Mouse (Mus musculus) gastrocnemius, adult 8-10 months (tissue): ENCODE results near the gene Fut1. TPM values are rescaled to one million over a fixed set of nuclear protein-coding genes. Genes with fewer than 3 reads are reported as not detected.

Experiments used
- DNase-seq, 2 experiments: peaks; one replicate each; pipeline ENCODE4 v3.0.0; 2022; ENCODE audit warnings: low spot score in 2 of 2
- total RNA-seq, 4 experiments: library from RNA; stranded (reverse); gene quantifications; 2 replicates each; pipeline ENCODE4 v1.2.4; 2022

Fut1 gene
- total RNA-seq, 4 experiments from 2014 or later: not detected

DNA sequence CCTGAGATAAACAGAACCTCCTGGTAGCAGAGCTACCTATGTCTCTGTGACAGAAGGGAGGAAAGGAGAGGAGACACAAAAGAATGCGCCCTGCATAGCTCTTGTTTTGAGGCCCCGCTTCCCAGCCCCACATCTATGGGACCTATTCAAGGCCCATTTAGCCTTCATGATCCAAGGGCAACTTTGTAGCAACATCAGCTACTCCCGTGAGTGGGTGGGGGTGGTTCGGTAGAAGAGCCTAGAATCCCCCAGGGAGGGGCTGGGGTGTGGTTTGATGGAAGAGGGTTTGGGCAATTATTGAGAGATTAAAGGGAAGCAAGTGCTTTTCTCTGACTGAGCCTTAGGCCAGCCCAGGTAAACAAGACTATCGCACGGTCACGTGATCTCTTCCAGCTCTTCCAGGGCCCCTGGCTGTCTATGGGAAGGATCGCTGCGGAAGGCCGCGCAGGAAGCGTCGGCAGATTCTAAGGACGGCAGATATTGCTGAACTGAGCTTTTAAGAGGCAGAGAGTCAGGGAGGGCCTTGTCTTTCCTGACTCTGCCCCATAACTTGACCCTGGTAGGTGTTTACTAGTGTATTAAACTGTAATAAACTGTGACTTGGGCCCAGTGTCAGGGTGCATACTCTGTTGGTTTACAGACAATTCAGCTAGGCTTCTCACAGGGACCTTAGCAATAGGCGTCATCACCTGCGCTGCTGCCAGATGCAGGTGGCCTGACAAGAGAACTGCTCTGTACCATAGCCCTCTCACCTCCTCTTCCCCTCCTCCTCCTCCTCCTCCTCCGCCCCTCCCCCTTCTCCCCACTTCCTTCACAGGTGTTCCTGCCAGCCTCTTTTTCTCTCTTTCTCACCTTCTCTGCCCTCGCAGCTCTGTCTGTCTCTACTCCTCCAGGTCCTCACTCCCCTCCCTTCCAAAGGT is 17.9 kb upstream of the Fut1 start:
- DNase-seq: no peak

DNA sequence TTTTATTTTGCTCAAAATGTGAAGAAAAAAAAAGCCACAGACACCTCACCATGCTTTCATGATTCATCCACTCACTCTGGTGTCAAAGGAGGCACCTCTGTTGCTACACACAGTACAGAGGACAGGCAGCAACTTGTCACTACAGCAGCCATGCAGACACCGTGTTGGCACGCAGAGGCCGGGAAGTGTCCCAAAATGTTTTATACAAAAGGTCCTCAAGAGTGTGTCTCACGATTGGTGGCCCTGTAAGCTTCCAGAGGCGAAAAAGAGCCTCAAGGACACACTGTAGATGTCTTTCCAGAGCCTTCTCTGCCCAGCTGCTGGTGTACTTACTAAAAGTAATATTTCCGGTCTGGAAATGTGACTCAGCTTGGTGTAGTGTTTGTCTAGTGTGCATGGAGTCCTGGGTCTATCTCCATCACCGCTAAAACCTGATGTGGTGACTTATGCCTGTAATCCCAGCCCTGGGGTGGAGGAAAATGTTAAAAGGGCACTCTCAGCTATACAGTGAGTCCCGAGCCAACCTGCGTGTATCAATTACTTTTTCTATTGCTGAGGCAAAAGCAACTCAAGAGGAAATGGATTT is 11.3 kb upstream of the Fut1 start:
- no peak for DNase-seq

- DNase-seq: no peak
Measured at GRCm38 (mm10) chr7:45609511-45609910, 7.6 kb upstream of the Fut1 start.

- peak in 1 of 2 experiments; percentile 42 for DNase-seq
Measured at GRCm38 (mm10) chr7:45616277-45616676, 812 bp upstream of the Fut1 start.

DNA sequence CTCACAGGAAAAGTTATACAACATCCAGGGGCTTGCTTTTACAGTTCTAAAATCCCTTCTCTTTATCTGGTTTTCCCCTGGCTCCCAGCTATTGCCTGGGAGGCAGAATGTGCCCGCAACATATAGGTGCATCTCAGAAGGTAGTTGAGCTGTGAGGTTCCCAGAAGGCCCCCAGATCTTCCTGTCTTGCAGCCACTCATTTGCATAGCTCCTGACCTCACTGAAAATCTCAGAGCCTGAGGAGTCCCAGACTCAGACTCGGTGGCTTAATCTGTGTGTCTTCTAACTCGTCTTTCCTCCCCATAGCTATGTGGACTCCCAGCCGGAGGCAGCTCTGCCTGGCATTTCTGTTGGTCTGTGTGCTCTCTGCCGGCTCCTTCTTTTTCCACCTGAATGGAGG is 1.2 kb downstream of the Fut1 start:
- DNase-seq: no peak

DNA sequence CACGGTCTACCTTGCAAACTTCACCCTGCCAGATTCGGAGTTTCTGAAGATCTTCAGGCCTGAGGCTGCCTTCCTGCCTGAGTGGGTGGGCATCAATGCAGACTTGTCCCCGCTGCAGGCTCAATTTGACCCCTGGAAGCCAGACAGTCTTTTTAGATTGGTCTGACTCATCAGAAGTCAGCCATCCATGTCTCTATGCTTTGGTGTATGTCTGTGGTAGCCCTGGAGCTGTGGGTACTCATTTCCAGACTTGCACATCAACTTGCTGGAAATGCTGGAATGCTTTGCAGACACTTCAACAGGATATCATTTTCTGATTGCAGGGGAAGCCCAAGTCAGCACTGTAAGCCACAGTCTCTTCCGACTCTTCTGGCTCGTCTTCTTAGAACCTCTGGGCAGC is 2.5 kb downstream of the Fut1 start:
- no peak for DNase-seq

DNA sequence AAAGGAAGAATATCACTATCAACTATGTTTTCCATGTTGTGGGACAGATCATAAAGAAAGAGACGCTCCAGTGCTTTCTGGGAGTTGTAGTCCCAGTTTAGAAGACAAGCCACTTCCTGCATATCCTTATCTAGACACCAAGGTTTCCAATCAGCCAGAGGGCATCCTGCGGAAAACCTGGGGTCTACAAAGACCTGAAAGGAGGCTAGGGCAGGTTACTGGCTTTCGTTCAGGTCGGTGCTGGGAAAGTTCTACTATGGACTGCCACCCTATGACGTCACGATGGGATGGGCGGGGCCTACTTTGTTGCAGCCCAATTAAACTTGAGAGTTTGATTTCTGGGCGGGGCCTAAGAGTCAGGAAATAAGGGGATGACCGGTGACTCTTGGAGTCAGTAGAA is 4.4 kb downstream of the Fut1 start, which contains the start of gene Izumo1:
Gene Izumo1, plus strand, starts transcription at position 369 of the 400 bp plus-strand sequence.
- DNase-seq: no peak

GRCm38 (mm10) chr7:45623507-45623906 is 6.4 kb downstream of the Fut1 start:
- DNase-seq: no peak

DNA sequence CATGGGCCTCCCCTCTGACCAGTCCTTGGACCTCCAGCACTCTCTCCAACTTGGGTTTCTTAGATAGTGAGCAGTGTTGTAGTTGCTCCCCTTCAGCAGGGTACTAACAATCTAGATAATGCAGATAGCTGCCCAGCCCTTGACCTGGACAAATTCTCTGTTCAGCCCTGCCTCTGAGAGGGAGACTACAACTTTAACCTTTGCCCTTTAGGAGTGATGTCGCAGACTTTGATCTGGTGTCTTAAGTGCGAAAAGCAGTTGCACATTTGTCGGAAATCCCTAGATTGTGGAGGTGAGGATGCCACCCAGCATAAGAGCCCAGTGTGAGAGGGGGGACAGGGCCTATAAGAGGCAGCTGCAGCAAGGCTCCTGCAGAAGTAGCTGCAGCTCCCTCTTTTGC is 7.6 kb downstream of the Fut1 start:
- no peak for DNase-seq

DNA sequence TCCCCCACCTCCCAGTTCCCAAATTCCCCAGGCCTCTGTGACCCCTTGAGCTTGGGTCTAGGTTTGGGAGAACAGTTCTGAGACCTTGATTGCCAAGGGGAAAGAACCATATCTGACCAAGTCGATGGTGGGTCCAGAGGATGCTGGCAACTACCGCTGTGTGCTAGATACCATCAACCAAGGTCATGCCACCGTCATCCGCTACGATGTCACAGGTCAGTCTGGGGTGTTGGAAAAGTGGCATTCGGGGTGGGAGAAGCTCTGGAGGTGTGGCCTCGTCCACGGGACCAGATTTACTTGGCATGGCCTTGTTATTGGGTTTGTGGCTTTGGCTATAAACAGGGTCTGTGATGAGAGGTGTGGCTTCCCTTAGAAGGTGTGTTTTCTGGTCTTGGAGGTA is 8.4 kb downstream of the Fut1 start:
- DNase-seq: no peak

- DNase-seq: no peak
Measured at GRCm38 (mm10) chr7:45626571-45627076, 9.5 kb downstream of the Fut1 start.

DNA sequence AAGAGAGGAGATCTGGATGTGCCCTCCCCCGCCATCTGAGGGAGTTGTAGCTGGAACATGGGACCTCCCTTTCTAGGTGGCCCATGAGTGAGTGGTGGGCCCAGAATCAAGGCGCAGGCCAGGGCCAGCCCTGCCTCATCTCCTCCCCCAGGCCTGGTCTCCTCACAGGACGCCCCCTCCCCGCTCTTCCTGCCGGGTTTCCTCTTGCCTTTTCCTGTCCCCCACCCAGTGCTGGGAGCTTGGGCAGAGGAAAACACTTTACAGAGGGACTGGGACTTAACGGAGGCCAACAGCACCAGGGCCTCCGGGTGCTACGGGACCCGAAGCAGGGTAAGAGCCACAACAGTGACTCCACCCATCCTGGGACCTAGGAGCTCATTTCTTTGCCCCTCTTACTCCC is 10.2 kb downstream of the Fut1 start, which contains the start of gene Rasip1:
Gene Rasip1, plus strand, starts transcription at position 228 of the 400 bp plus-strand sequence.
- no peak for DNase-seq

GRCm38 (mm10) chr7:45628364-45629294 is 11.5 kb downstream of the Fut1 start:
- peak; percentile 74 to 79 for DNase-seq

- no peak for DNase-seq
Measured at GRCm38 (mm10) chr7:45630064-45630907, 13.2 kb downstream of the Fut1 start.

- no peak for DNase-seq
Measured at GRCm38 (mm10) chr7:45632499-45632898, 15.4 kb downstream of the Fut1 start.

GRCm38 (mm10) chr7:45634946-45635681 is 18.0 kb downstream of the Fut1 start:
- no peak for DNase-seq

- DNase-seq: no peak
Measured at GRCm38 (mm10) chr7:45635711-45636688, 18.9 kb downstream of the Fut1 start.

GRCm38 (mm10) chr7:45637710-45638109 is 20.6 kb downstream of the Fut1 start:
- no peak for DNase-seq
